12 mouse cellular contexts compared by ENCODE assay signal in genomic region chr19:4992371-4992770, GRCm38 (mm10). TPM values are rescaled to one million over a fixed set of nuclear protein-coding genes. Genes with fewer than 3 reads are reported as not detected.
A peak's percentile ranks its signal among the peaks of the same experiment; 100 is the strongest.
DNase-seq lines count a peak whose midpoint lies in the region; ATAC-seq and TF ChIP-seq lines count a peak whose summit lies in the region.
"Had no signal": no experiment of that assay in that cellular context is flagged by ENCODE, and none has a peak within 500 bp of the region (broad histone marks: within the 10 kb centered on the region; RNA-seq: fewer than 3 reads in every experiment).

No protein-coding gene starts in this region.

- TF ChIP-seq EP300 in heart, adult 2 months (IDR thresholded peaks at IDR 0.05; ENCODE audit: insufficient read depth, low read depth, low read length): no peak

- H3K4me3 ChIP-seq in heart, adult 2 months: no peak overlapping the region
- H3K4me3 ChIP-seq in liver, embryonic 12.5 days: no peak overlapping the region
- H3K4me3 ChIP-seq in myocyte: no peak overlapping the region
- H3K4me3 ChIP-seq: erythroblast, embryonic 14.5 days; liver, embryonic 15.5 days had no signal

- no peak for TF ChIP-seq POLR2A in heart, adult 2 months (IDR thresholded peaks at IDR 0.05; ENCODE audit: insufficient read depth, low read depth, low read length)
- no peak for TF ChIP-seq POLR2A in myocyte (IDR thresholded peaks at IDR 0.05; ENCODE audit: insufficient read length, low read depth)

- H3K9me3 ChIP-seq in liver, embryonic 12.5 days (replicated peaks): no peaks in the 10 kb centered on the region
- H3K9me3 ChIP-seq: liver, embryonic 15.5 days had no signal

- no peaks in the 10 kb centered on the region for H3K79me2 ChIP-seq in heart, adult 2 months (replicated peaks; ENCODE audit: control insufficient read depth, insufficient read depth, low read length)
- no peaks in the 10 kb centered on the region for H3K79me2 ChIP-seq in myocyte (ENCODE audit: control insufficient read depth, insufficient read depth)

- ATAC-seq in liver, embryonic 12.5 days: no peak
- ATAC-seq: midbrain, embryonic 16.5 days had no signal

- H3K27me3 ChIP-seq in heart, adult 2 months (ENCODE audit: control insufficient read depth, insufficient read depth, low read length): no peaks in the 10 kb centered on the region
- H3K27me3 ChIP-seq in liver, embryonic 12.5 days (replicated peaks): peaks cover 86% of the 10 kb centered on the region
- H3K27me3 ChIP-seq in myocyte (ENCODE audit: control insufficient read depth, insufficient read depth, insufficient read length): no peaks in the 10 kb centered on the region

- no peak for DNase-seq in heart, adult 2 months
- no peak for DNase-seq in heart, postnatal 25 days (ENCODE audit: low spot score)
- DNase-seq in liver: peak; percentile 20
- peak; percentile 60 for DNase-seq in embryo, embryonic 10.5 days (ENCODE audit: low spot score)
- DNase-seq in spleen, postnatal 36 days (ENCODE audit: low spot score in 2 of 2): no peak
- no peak for DNase-seq in T-cell, adult 2 months (ENCODE audit: low spot score)

- TF ChIP-seq CTCF in heart, adult 2 months (IDR thresholded peaks at IDR 0.05): no peak

- H3ac ChIP-seq in myocyte (ENCODE audit: control insufficient read depth, insufficient read length): no peak overlapping the region

- intact Hi-C loops in heart, adult 2 months (cut with DNase I): no loop called here
- intact Hi-C loops in heart, postnatal 25 days (cut with DNase I): loop anchor here (10.0 kb wide), 1 partner anchor 368 kb away; the partner anchor contains the start of gene Rce1

- H3K36me3 ChIP-seq in heart, adult 2 months (ENCODE audit: control insufficient read depth, insufficient read depth, low read length): no peaks in the 10 kb centered on the region; the same call in 1 of the 2 replicates
- H3K36me3 ChIP-seq in liver, embryonic 12.5 days: no peaks in the 10 kb centered on the region
- H3K36me3 ChIP-seq in myocyte (ENCODE audit: control insufficient read depth, insufficient read depth): no peaks in the 10 kb centered on the region
- H3K36me3 ChIP-seq: liver, embryonic 15.5 days had no signal

- no peaks in the 10 kb centered on the region; the same call in 1 of the 2 replicates for H3K4me1 ChIP-seq in heart, adult 2 months (ENCODE audit: control insufficient read depth, insufficient read depth, low read length)
- 0 out of 2 replicates have a peak, but pooled peaks cover 3% of the 10 kb centered on the region for H3K4me1 ChIP-seq in liver, embryonic 12.5 days
- H3K4me1 ChIP-seq: liver, embryonic 15.5 days had no signal

- no peak overlapping the region for H3K9ac ChIP-seq in heart, adult 2 months (ENCODE audit: low read depth, low read length)
- no peak overlapping the region for H3K9ac ChIP-seq in liver, embryonic 12.5 days
- H3K9ac ChIP-seq: liver, embryonic 15.5 days had no signal

- H3K27ac ChIP-seq in heart, adult 2 months: peak overlapping the region; percentile 38; the same call in 1 of the 2 replicates
- H3K27ac ChIP-seq in liver, embryonic 12.5 days: no peak overlapping the region
- H3K27ac ChIP-seq: liver, embryonic 15.5 days had no signal

- WGBS in heart, adult 2 months: 15% methylated on average over 8 of the region's 8 CpGs
- WGBS in liver, embryonic 12.5 days (ENCODE audit: insufficient replicate concordance): 10% methylated on average over 8 of the region's 8 CpGs

- no peak overlapping the region for H3K4me2 ChIP-seq in liver, embryonic 12.5 days
- H3K4me2 ChIP-seq in myocyte (ENCODE audit: low read depth): peak overlapping the region; percentile 38
- H3K4me2 ChIP-seq: liver, embryonic 15.5 days had no signal

TF ChIP-seq in myocyte, 11 proteins besides CTCF, POLR2A, EP300 and RAD21:
- no peak for TF ChIP-seq MAX (IDR thresholded peaks at IDR 0.05; ENCODE audit: low read depth)
- peak; percentile 84 for TF ChIP-seq REST (IDR thresholded peaks at IDR 0.05; ENCODE audit: insufficient read depth, insufficient read length)
TF ChIP-seq in myocyte: peak in this region for 1.

RNA-seq across cellular contexts. Expression of gene Npas4, which starts 2.3 kb away (rescaled TPM):
- total RNA-seq in heart, adult 2 months (2021): not detected
- 0.41 and 0.62 TPM in 2 replicates for polyA plus RNA-seq in heart, adult 2 months (2012; rRNA removed)
- total RNA-seq in heart, postnatal 25 days (2021): under 1 TPM in 1 of 2 experiments, not detected in 1; 0.06 TPM
- not detected in 2 replicates for polyA plus RNA-seq in liver, embryonic 12.5 days (2016; fragmentation: Nextera tagmentation; extraction: Ambion mirVana)
- 0.02 TPM for polyA plus RNA-seq in myocyte (2012; fragmentation: generic; extraction: Trizol)
- total RNA-seq: granulocyte monocyte progenitor cell, adult 5-6 weeks had no signal
- polyA plus RNA-seq: erythroblast, embryonic 14.5 days; liver, embryonic 15.5 days had no signal

RNA-seq across cellular contexts. Expression of gene Mrpl11, which starts 30.4 kb away (rescaled TPM):
- total RNA-seq in heart, adult 2 months (2021): 10 to 100 TPM; 61.0 to 67.4 TPM
- 45.2 and 48.5 TPM in 2 replicates for polyA plus RNA-seq in heart, adult 2 months (2012; rRNA removed)
- total RNA-seq in heart, postnatal 25 days (2021): 10 to 100 TPM; 70.9 to 73.2 TPM
- 82.4 and 84.7 TPM in 2 replicates for polyA plus RNA-seq in liver, embryonic 12.5 days (2016; fragmentation: Nextera tagmentation; extraction: Ambion mirVana)
- polyA plus RNA-seq in myocyte (2012; fragmentation: generic; extraction: Trizol): 62.6 TPM

RNA-seq across cellular contexts. Expression of gene Slc29a2, which starts 31.3 kb away (rescaled TPM):
- 10 to 100 TPM; 10.8 to 11.4 TPM for total RNA-seq in heart, adult 2 months (2021)
- polyA plus RNA-seq in heart, adult 2 months (2012; rRNA removed): 35.7 and 42.8 TPM in 2 replicates
- 10 to 100 TPM; 12.2 to 13.3 TPM for total RNA-seq in heart, postnatal 25 days (2021)
- polyA plus RNA-seq in liver, embryonic 12.5 days (2016; fragmentation: Nextera tagmentation; extraction: Ambion mirVana): 3.3 and 3.8 TPM in 2 replicates
- 8.7 TPM for polyA plus RNA-seq in myocyte (2012; fragmentation: generic; extraction: Trizol)

RNA-seq across cellular contexts. Expression of gene B4gat1, which starts 46.3 kb away (rescaled TPM):
- 10 to 100 TPM; 43.2 to 43.8 TPM for total RNA-seq in heart, adult 2 months (2021)
- polyA plus RNA-seq in heart, adult 2 months (2012; rRNA removed): 43.2 and 48.8 TPM in 2 replicates
- 10 to 100 TPM; 47.0 to 47.3 TPM for total RNA-seq in heart, postnatal 25 days (2021)
- polyA plus RNA-seq in liver, embryonic 12.5 days (2016; fragmentation: Nextera tagmentation; extraction: Ambion mirVana): 10.9 and 13.2 TPM in 2 replicates
- 46.7 TPM for polyA plus RNA-seq in myocyte (2012; fragmentation: generic; extraction: Trizol)

RNA-seq across cellular contexts. Expression of gene AC124502.3, which starts 46.3 kb away (rescaled TPM):
- 1 to 10 TPM; 1.3 to 2.3 TPM for total RNA-seq in heart, adult 2 months (2021)
- 0.08 and 0.15 TPM in 2 replicates for polyA plus RNA-seq in heart, adult 2 months (2012; rRNA removed)
- total RNA-seq in heart, postnatal 25 days (2021): 1 to 10 TPM; 2.2 TPM
- polyA plus RNA-seq in liver, embryonic 12.5 days (2016; fragmentation: Nextera tagmentation; extraction: Ambion mirVana): 0.20 and 0.23 TPM in 2 replicates
- polyA plus RNA-seq in myocyte (2012; fragmentation: generic; extraction: Trizol): 1.6 TPM

Comparison
In these comparisons a context has a peak if more than half of its experiments do, and no peak if none do; other contexts are left out.
1. DNase-seq: peak in liver (single experiment) and embryo, embryonic 10.5 days (single experiment); none in heart, adult 2 months (0 of 2), heart, postnatal 25 days (single experiment), spleen, postnatal 36 days (0 of 2) and T-cell, adult 2 months (single experiment).